Comparison of ENCODE assay signal across 21 mouse cellular contexts in genomic region chr12:34617836-34618235, GRCm38 (mm10).
DNase-seq lines count a peak whose midpoint lies in the region; ATAC-seq and TF ChIP-seq lines count a peak whose summit lies in the region.
"Had no signal": no experiment of that assay in that cellular context is flagged by ENCODE, and none has a peak within 500 bp of the region (broad histone marks: within the 10 kb centered on the region; RNA-seq: fewer than 3 reads in every experiment).

No protein-coding gene starts in this region.

- H3K4me3 ChIP-seq in heart, embryonic 12.5 days, result no peak overlapping the region
- peak overlapping the region; percentile 29 for H3K4me3 ChIP-seq in layer of hippocampus, adult 2 months
- no peak overlapping the region for H3K4me3 ChIP-seq in midbrain, postnatal 0 days (ENCODE audit: low read depth, low read length)
- H3K4me3 ChIP-seq: limb, embryonic 15.5 days; myocyte had no signal

- H3K27ac ChIP-seq in heart, embryonic 12.5 days (ENCODE audit: poor library complexity, severe bottlenecking), result no peak overlapping the region
- peak overlapping the region; percentile 72 for H3K27ac ChIP-seq in layer of hippocampus, adult 2 months
- no peak overlapping the region for H3K27ac ChIP-seq in midbrain, postnatal 0 days (ENCODE audit: low read depth, low read length)
- H3K27ac ChIP-seq: limb, embryonic 15.5 days had no signal

- no peak for TF ChIP-seq CTCF in layer of hippocampus, adult 2 months (conservative IDR thresholded peaks at IDR 0.05)
- no peak for TF ChIP-seq CTCF in midbrain, postnatal 0 days (IDR thresholded peaks at IDR 0.05)

- no peaks in the 10 kb centered on the region for H3K36me3 ChIP-seq in heart, embryonic 12.5 days
- H3K36me3 ChIP-seq in midbrain, postnatal 0 days (ENCODE audit: insufficient read depth, low read length), result no peaks in the 10 kb centered on the region
- H3K36me3 ChIP-seq: limb, embryonic 15.5 days had no signal

- H3K9ac ChIP-seq in heart, embryonic 12.5 days, result no peak overlapping the region
- no peak overlapping the region for H3K9ac ChIP-seq in midbrain, postnatal 0 days (replicated peaks; ENCODE audit: low read length, poor library complexity, severe bottlenecking)
- H3K9ac ChIP-seq: limb, embryonic 15.5 days had no signal

- intact Hi-C loops in heart, postnatal 14 days (cut with DNase I), result no loop called here

- H3K4me2 ChIP-seq in heart, embryonic 12.5 days, result 0 out of 2 replicates have a peak overlapping the region, but pooled peaks have one; percentile 10
- peak overlapping the region; percentile 19 for H3K4me2 ChIP-seq in midbrain, postnatal 0 days (ENCODE audit: low read depth, low read length, poor library complexity, severe bottlenecking)
- H3K4me2 ChIP-seq: limb, embryonic 15.5 days had no signal

- DNase-seq in heart, postnatal 14 days, result no peak
- no peak for DNase-seq in layer of hippocampus, adult 2 months (ENCODE audit: low spot score in 2 of 2)
- DNase-seq in layer of hippocampus, postnatal 25 days (ENCODE audit: extremely low spot score in 1 of 2, low spot score in 1 of 2), result no peak
- DNase-seq in brain, embryonic 18.5 days (ENCODE audit: low read depth, low spot score), result peak; percentile 32
- DNase-seq in midbrain, postnatal 0 days (ENCODE audit: low spot score), result no peak
- DNase-seq: adrenal gland, postnatal 14 days; cerebellum, adult 9-10 months; embryo, embryonic 11 days; gastrocnemius, postnatal 14 days; kidney, adult 11 months; kidney, postnatal 10 days; lung, postnatal 10 days; right cerebral cortex, adult 18-20 months; spleen, adult 18-20 months; thymus, adult 2 months had no signal

- no peaks in the 10 kb centered on the region for H3K27me3 ChIP-seq in heart, embryonic 12.5 days (replicated peaks)
- no peaks in the 10 kb centered on the region for H3K27me3 ChIP-seq in midbrain, postnatal 0 days (ENCODE audit: insufficient read depth, low read length)
- H3K27me3 ChIP-seq: limb, embryonic 15.5 days; Patski had no signal

- peaks cover 11% of the 10 kb centered on the region; the same call in 1 of the 2 replicates for H3K4me1 ChIP-seq in heart, embryonic 12.5 days (replicated peaks)
- no peaks in the 10 kb centered on the region for H3K4me1 ChIP-seq in midbrain, postnatal 0 days (ENCODE audit: insufficient read depth, low read length)

- no peak for ATAC-seq in heart, embryonic 12.5 days (ENCODE audit: insufficient number of reproducible peaks, low FRiP score)
- ATAC-seq in midbrain, postnatal 0 days (ENCODE audit: low FRiP score), result no peak
- no peak for ATAC-seq in megakaryocyte-erythroid progenitor cell, adult 5-6 weeks (replicated peaks; ENCODE audit: low FRiP score, low TSS enrichment, poor library complexity, severe bottlenecking)
- ATAC-seq: activated CD4-positive, CD25-positive, alpha-beta regulatory T cell, adult 4 months; Patski had no signal

- H3K9me3 ChIP-seq in heart, embryonic 12.5 days (replicated peaks), result no peaks in the 10 kb centered on the region
- H3K9me3 ChIP-seq in midbrain, postnatal 0 days (ENCODE audit: low read length), result no peaks in the 10 kb centered on the region
- H3K9me3 ChIP-seq: limb, embryonic 15.5 days had no signal

- 48% methylated on average over 10 of the region's 10 CpGs for WGBS in heart, embryonic 12.5 days
- 56% methylated on average over 10 of the region's 10 CpGs for WGBS in midbrain, postnatal 0 days
